Mouse (Mus musculus) adrenal gland, postnatal 36 days (tissue): ENCODE measurements around the gene Ppp1r32. TPM values are rescaled to one million over a fixed set of nuclear protein-coding genes. Genes with fewer than 3 reads are reported as not detected.

ENCODE experiments used
- DNase-seq, 2 experiments: peaks; one replicate each; pipeline ENCODE4 v3.0.0; 2021; ENCODE audit warnings: mixed read lengths in 1 of 2
- total RNA-seq, 2 experiments: library from RNA; stranded (reverse); gene quantifications; 2 replicates each; pipeline ENCODE4 v1.2.3; 2021

The Ppp1r32 gene
- total RNA-seq, 2 experiments from 2014 or later, result 0.63 to 0.93 TPM

DNA sequence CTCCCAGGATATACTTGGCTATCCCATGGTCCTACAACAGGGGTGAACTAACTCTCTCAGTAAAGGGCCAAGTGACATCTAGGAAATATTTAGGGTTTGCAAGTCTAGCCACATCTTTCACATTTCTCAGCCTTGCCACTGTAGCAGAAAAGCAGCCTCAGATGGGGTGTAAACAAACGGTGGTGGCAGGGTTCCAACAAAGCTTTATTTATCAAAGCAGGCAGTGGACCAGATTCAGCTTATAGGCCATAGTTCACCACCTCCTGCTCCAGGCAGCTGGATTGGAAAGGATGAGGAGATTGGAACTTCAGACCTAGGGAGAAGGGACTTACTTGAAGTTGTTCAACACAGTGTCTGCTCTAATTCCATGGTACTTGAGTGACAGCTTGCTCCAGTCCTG is 58.0 kb downstream of the Ppp1r32 start:
- DNase-seq, result no peak

Other genes starting within 250 kb of the Ppp1r32 start
- gene Myrf, start 242.2 kb downstream of the Ppp1r32 start, total RNA-seq, result 1 to 10 TPM; 1.4 to 1.7 TPM
- 1 to 10 TPM; 4.0 to 5.6 TPM for gene Dagla, start 178.1 kb downstream of the Ppp1r32 start, total RNA-seq
- 10 to 100 TPM; 17.7 to 29.8 TPM for gene Syt7, start 93.8 kb downstream of the Ppp1r32 start, total RNA-seq
- gene Lrrc10b, start 25.5 kb downstream of the Ppp1r32 start, total RNA-seq, result 1 to 10 TPM; 3.5 to 6.2 TPM
- gene Cpsf7, start 42.3 kb upstream of the Ppp1r32 start, total RNA-seq, result 10 to 100 TPM; 42.0 to 55.1 TPM
- 10 to 100 TPM; 61.6 to 63.5 TPM for gene Sdhaf2, start 43.2 kb upstream of the Ppp1r32 start, total RNA-seq
- 10 to 100 TPM; 15.9 to 21.5 TPM for gene Tmem216, start 73.3 kb upstream of the Ppp1r32 start, total RNA-seq
- gene Cyb561a3, start 94.2 kb upstream of the Ppp1r32 start, total RNA-seq, result 10 to 100 TPM; 17.8 to 21.7 TPM
- 1 to 10 TPM; 8.2 to 8.6 TPM for gene Tmem138, start 94.4 kb upstream of the Ppp1r32 start, total RNA-seq
- gene Ddb1, start 122.4 kb upstream of the Ppp1r32 start, total RNA-seq, result 100 to 1,000 TPM; 272 to 288 TPM
- gene Tkfc, start 122.7 kb upstream of the Ppp1r32 start, total RNA-seq, result 10 to 100 TPM; 18.0 to 20.7 TPM
- under 1 TPM; 0.26 to 0.60 TPM for gene Vwce, start 151.3 kb upstream of the Ppp1r32 start, total RNA-seq
- gene Pga5, start 195.1 kb upstream of the Ppp1r32 start, total RNA-seq, result not detected
- 10 to 100 TPM; 21.1 to 30.5 TPM for gene Vps37c, start 205.8 kb upstream of the Ppp1r32 start, total RNA-seq